Mouse (Mus musculus) frontal cortex, postnatal 36 days (tissue): ENCODE measurements around the gene Olfr1377.
"Not testable (repeated sequence)": the region's sequence is repeated elsewhere in the genome, so short reads cannot be mapped to it uniquely, and the experiment has no call there.

Source experiments
- DNase-seq, 2 experiments: peaks; one replicate each; pipeline ENCODE4 v3.0.0; 2022; ENCODE audit warnings: low spot score in 2 of 2

Gene Olfr1377

GRCm38 (mm10) chr11:50981667-50982066 is at the start of gene Olfr1377:
Olfr1377 (plus strand) TSS chr11:50981967.
- no peak for DNase-seq

- no peak for DNase-seq
Observed at GRCm38 (mm10) chr11:50932040-50932439, 49.7 kb upstream of the Olfr1377 start.

- DNase-seq: no peak
Observed at GRCm38 (mm10) chr11:50938435-50938834, 43.3 kb upstream of the Olfr1377 start.

- peak in 1 of 2 experiments; percentile 33 for DNase-seq
Observed at GRCm38 (mm10) chr11:50939621-50940366, 42.0 kb upstream of the Olfr1377 start.

- no peak for DNase-seq
Observed at GRCm38 (mm10) chr11:50942386-50942785, 39.4 kb upstream of the Olfr1377 start.

GRCm38 (mm10) chr11:50943506-50943905 is 38.3 kb upstream of the Olfr1377 start, which contains the start of gene 4933414I15Rik:
4933414I15Rik (minus strand) TSS chr11:50943765.
- DNase-seq: no peak

GRCm38 (mm10) chr11:50952290-50952689 is 29.5 kb upstream of the Olfr1377 start:
- DNase-seq: peak; percentile 9 to 34

GRCm38 (mm10) chr11:50953665-50954064 is 28.1 kb upstream of the Olfr1377 start, which contains the start of gene Prop1:
Prop1 (minus strand) TSS chr11:50953765.
- DNase-seq: no peak

GRCm38 (mm10) chr11:50964886-50965285 is 16.9 kb upstream of the Olfr1377 start:
- no peak for DNase-seq

- no peak for DNase-seq
Observed at GRCm38 (mm10) chr11:50966230-50966629, 15.5 kb upstream of the Olfr1377 start, which contains the start of gene Olfr1378. Olfr1378 (plus strand) TSS chr11:50966530.

GRCm38 (mm10) chr11:50977216-50977615 is 4.6 kb upstream of the Olfr1377 start:
- DNase-seq: no peak

GRCm38 (mm10) chr11:51003296-51003695 is 21.5 kb downstream of the Olfr1377 start, which contains the start of gene Olfr51:
Olfr51 (plus strand) TSS chr11:51003596.
- DNase-seq: no peak

GRCm38 (mm10) chr11:51011821-51012220 is 30.1 kb downstream of the Olfr1377 start:
- DNase-seq: no peak

- no peak for DNase-seq
Observed at GRCm38 (mm10) chr11:51013936-51014335, 32.2 kb downstream of the Olfr1377 start, which contains the start of gene Olfr54. Olfr54 (plus strand) TSS chr11:51014236.

- DNase-seq: no peak
Observed at GRCm38 (mm10) chr11:51016341-51016740, 34.6 kb downstream of the Olfr1377 start.

- DNase-seq: not testable (repeated sequence)
Observed at GRCm38 (mm10) chr11:51026811-51027210, 45.0 kb downstream of the Olfr1377 start.

GRCm38 (mm10) chr11:51029381-51029780 is 47.6 kb downstream of the Olfr1377 start:
- DNase-seq: not testable (repeated sequence)

GRCm38 (mm10) chr11:51030225-51030624 is 48.5 kb downstream of the Olfr1377 start:
- DNase-seq: no peak

- peak in 1 of 2 experiments; percentile 10 for DNase-seq
Observed at GRCm38 (mm10) chr11:51032851-51033250, 51.1 kb downstream of the Olfr1377 start.

- DNase-seq: not testable (repeated sequence)
Observed at GRCm38 (mm10) chr11:51034141-51034540, 52.4 kb downstream of the Olfr1377 start.

GRCm38 (mm10) chr11:51035951-51036350 is 54.2 kb downstream of the Olfr1377 start:
- no peak for DNase-seq
